Mouse (Mus musculus) adrenal gland, adult (tissue): ENCODE measurements at regions not wholly inside any gene's neighbourhood (a gene's known extent, or its start where the extent isn't known, plus 50 kb on each side); places are given as distances from the start of the nearest gene placed in this dataset.
A peak's percentile ranks its signal among the peaks of the same experiment; 100 is the strongest.
"Not testable (repeated sequence)": the region's sequence is repeated elsewhere in the genome, so short reads cannot be mapped to it uniquely, and the experiment has no call there.

ENCODE experiments used
- DNase-seq, 2 experiments: peaks; one replicate each; pipeline ENCODE4 v3.0.0; 2022 to 2023; ENCODE audit warnings: low spot score in 1 of 2; ENCODE audit not compliant: inconsistent age in 2 of 2

GRCm38 (mm10) chr6:37618990-37619389, 89.0 kb downstream of the Akr1d1 start:
- DNase-seq: no peak

DNA sequence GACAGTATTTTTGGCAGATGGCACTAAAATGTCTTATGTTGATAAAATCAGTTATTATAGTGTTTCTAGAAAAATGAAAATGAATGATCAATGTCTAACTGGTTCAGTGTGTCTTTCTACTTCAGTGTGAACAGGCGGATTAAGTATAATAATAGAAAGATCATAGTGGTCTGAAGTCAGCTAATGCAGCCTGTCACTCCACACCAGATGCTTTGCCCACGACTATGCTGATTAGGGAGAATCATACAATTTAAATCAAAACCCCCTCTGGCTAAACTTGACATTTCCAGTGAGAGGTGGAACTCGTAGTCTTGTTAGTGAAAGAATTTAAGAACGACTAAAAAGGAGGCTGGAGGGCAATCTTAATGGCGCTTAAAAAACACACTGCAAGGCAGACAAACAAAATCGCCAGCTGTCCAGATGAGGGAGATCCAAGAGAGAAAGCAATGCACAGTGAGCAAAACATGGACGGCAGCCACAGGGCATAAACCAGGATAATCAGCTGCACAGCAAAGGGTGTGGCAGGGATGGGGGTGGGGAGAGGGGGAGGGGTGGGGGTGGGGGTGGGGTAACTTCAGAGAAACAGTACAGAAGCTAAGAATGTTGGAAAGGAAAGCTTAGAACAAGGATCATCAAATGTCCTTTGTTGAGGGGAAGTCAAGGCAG, 91.5 kb downstream of the Akr1d1 start:
- DNase-seq: peak in 1 of 2 experiments; percentile 13

DNA sequence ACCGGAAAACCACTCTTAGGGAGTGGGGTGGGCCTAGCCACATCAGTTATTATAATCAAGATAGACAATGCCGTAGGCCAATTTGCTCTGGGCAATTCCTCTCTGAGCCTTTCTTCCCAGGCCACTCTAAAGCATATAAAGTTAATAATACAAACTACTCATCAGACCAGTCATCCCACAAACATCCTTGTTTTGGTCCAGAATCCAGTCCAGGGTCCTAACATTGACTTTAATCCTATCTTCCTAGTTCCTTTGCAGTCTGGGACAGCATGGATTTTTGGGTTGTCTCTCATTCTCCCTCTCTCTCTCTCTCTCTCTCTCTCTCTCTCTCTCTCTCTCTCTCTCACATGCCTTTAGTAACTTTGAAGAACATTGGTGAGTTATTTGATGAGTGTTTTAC, 92.3 kb downstream of the Akr1d1 start:
- DNase-seq: peak in 1 of 2 experiments; percentile 15

- peak in 1 of 2 experiments; percentile 30 for DNase-seq
Measured at GRCm38 (mm10) chr6:37627206-37627605, 97.2 kb downstream of the Akr1d1 start.

- DNase-seq: no peak
Measured at GRCm38 (mm10) chr6:37633948-37634347, 104.0 kb downstream of the Akr1d1 start.

DNA sequence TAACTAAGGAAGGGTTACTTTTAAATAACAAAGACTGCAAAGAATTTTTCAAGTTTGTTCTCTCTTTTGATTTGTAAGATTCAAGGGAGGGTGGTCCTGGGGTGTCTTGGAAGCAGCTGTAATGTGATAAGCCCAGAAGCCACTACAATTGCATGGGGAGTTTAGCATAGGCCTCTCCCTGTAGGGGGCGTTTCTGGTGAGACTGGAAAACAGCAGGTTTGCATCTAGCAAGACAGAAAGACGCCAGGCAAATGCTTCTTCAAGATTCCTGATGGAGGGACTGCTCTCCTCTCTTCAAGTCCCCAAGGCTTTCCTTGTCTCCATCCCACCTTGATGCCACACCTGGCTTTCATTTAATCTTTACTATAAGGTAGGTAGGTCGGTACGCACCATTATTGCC, 112.1 kb downstream of the Akr1d1 start:
- DNase-seq: no peak

DNA sequence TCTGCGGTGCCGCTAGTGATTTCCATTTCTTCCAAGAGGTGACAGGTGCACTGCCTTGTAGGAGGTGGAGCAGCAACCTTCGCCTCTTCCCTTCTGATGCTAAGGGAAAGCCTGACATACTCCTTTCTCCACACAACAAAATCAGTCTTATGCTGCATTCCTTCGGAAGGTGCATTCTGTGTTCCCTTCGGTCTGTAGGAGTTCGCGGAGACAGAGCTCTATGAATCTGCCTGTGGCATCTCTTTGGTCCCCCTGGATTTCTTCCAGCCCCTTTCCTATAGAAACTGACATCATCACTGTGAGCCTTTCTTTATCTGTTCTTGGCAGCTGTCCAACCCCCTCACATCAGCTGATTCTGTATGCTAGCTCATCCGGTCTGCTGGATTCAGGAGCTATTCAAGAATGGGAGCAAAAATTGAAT, 112.7 kb downstream of the Akr1d1 start:
- no peak for DNase-seq

GRCm38 (mm10) chr6:37643176-37643575, 113.2 kb downstream of the Akr1d1 start:
- DNase-seq: no peak

DNA sequence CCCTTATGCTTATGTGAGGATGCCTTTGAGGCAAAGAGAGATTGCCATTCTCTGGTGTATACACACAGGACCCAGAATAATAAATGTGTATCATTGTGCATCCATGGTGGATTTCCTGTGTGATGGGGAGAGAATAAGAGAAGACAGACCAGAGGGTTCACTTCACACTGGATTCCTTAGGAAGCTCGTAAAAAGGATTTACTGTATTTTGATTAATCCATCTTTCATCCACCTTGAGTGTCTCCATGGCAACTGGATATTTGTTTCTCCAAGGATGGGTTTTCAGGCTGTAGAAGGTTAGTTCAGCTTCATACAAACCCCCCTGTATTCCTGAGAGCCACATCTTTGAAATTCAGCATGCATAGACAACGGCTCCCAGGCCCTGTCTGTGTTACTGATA, 113.7 kb downstream of the Akr1d1 start:
- DNase-seq: no peak

DNA sequence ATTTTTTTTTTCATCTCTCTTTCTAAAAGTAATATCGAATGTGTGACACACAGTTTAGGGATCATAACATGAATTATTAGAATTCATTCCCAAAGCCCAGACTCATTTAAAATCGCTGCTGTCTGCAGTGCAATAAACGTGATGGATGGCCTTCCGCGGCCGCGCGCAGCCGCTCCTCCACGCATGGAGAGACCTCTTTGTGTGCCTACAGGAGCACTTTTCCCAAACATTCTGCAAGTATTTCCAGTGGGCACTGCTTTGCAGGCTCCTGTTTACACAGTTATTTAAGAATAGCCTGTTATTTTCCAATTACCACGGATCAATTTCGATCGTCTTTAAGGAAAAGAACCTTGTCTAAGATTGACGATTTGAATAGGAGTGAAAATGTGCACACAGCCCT, 115.6 kb downstream of the Akr1d1 start:
- DNase-seq: peak; percentile 29 to 55

GRCm38 (mm10) chr6:37657300-37657699, 127.3 kb downstream of the Akr1d1 start:
- DNase-seq: not testable (repeated sequence)

DNA sequence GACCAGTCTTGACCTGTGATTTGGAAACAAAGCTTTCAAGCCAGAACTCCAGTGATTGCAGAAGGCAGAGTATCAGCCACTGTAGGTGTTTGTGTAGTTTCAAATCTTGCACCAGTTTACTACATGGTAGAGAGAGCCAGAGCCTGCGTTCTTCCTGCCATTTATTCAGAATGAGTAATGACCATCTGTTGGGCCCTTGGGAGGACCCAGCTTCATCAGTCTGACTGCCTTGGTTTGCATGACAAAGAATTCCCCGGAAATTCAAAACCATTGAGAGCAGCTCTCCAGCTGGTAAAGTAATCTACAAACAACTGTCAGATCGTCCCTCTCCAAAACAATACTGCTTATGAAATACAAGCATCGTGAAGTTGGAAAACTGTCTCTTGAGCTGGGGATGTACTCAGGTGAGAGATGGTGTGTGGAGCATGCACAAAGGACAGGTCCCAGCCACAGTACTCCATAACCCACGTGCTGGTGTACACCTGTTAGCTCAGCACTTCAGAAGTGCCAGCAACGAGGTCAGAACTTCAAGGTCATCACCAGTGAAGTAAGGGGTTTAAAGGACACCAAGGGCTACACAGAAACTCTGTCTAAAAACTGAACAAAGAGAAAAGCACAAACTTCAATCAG, 128.2 kb downstream of the Akr1d1 start:
- DNase-seq: peak; percentile 6 to 45

DNA sequence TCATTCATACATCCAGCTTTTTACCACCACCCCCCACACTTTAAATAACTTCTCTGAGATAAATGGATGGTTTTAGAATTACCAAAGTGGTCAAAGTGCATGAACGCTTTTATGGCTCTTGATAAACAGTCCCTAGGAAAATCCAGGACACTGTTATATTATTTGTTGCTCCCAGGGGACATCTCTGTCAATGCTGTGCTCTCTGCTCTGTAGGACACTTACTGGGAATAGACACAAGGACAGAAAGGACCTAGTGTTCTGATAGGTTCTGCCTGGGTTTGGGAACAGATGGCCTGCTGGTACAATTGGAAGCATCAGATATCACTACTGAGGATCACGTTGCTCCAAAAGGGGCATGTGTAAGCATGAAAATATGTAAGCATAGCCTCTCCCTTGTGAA, 132.8 kb downstream of the Akr1d1 start:
- DNase-seq: no peak

DNA sequence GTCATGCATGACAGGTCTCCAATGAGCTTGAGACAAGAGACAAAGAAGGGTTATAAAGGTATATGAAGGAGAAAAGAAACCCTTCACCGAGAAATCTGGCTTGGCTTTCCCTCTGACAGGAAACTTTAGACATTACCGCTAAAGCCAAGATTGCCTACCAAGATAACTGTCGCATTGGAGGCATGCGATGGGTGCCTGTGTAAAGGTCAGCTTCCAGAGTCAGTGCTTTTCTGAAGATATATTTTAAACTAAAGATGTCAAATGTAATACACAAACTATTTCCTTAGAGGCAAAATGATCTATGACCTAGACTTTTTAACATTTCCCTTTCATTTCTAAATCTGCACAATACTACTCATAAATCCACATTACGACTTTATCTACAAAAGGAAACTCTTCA, 135.6 kb downstream of the Akr1d1 start:
- DNase-seq: peak in 1 of 2 experiments; percentile 28

DNA sequence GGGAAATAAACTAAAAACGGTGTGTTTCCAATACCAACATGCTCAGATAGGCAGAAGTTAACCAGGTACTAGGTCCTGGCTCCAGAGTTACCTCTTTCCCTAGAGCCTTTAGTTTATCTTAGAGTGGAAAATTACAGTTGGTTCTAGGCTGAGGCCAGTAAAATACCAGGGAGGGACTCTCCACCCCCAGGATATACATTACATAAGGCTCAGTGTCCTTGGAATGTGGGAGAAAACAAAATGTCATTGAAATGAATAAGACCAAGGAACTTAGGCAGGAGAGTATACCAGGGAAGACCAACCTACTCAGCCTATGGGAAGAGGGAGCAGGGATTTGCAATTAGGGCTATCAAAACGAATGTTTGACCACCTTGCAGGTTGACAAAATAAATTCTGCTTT, 139.4 kb downstream of the Akr1d1 start:
- no peak for DNase-seq

GRCm38 (mm10) chr6:37670701-37671100, 140.7 kb downstream of the Akr1d1 start:
- no peak for DNase-seq

DNA sequence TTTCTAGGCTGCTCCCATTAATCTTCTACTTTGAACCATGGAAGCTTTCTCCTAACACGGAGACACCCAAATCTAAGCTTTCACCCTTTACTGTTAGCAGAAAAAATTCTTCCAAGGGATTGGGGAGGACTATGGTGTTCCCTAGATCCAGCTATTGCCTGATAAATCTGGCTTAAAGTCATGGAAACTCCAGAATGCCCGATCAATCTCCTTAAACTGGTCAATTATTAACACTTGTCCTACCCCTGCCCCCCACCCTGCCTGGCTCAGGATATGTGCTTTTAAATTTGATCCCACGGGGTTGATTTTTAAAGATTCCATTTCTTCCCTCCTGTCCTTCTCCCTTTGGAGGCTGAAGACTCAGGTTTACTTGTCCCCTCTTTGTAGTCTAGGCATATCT, 149.9 kb downstream of the Akr1d1 start:
- DNase-seq: no peak

DNA sequence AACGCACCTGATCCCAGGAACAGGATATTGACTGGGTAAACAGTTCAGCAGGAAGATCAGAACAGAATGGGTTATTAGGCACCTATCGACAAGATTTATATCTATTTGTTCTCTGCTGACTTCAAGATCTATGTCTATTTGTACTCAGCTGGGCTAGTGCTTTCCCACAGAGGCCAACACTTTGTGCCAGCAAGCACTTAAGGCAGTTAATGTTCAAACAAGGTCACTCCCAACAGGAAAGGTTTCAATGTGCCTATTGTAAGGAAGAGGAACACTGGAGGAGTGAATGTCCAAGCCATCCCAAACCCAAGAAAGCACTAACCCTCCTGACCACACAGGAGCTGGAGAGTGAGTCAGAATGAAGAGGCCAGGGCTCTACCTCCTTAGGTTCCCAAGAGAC, 151.4 kb downstream of the Akr1d1 start:
- not testable (repeated sequence) for DNase-seq

DNA sequence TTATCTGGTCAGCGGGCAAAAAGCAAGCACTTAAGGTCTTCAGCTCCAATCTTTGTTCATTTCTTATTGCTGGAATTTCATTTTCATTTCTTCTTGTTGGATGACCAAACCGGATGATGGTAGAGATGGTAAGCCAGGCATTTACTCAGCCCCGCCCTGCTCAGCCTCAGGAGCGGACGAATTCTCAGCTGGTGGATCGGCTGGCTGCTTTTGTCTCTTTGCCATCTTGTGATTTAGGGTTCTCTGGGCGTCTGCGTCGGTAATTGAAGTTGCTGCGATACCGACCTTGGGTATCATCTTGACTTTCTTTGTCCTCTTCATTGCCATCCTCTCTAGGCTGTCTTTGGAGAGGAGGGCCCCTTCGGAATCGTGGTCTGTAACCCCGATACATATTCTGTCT, 156.1 kb downstream of the Akr1d1 start:
- no peak for DNase-seq

- DNase-seq: no peak
Measured at GRCm38 (mm10) chr6:37688866-37689617, 159.1 kb downstream of the Akr1d1 start.

GRCm38 (mm10) chr6:37689696-37690095, 159.7 kb downstream of the Akr1d1 start:
- no peak for DNase-seq

DNA sequence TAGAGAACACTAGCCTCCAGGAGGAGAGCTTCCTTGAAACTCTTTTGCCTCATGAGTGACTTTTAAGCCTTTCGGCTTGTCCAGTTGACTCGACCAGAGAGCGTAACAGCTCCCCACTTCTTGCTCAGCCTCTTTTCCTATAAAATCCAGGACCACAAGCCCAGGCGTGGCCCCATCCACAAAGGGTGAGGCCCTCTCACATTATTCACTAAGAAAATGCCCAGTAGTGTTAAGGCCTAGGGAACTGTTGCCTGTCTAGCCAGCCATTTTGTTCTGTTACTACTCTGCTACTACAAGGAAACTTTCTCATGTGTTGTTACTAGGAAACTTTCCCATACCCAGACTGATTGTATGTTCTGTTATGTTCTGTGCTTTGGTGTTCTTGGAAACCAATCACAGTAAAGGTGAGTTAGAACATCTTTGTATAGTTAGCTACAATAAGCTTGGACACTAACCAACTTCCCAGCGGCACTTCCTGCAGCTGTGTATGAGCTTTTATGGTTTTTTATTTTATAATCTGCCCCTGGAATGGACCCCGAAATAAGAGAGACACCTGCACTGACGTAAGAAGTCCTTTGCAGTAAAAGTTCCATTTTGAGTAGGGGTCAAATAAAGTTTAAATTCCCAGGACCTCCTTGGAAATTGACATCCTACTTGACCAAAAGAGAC, 162.1 kb downstream of the Akr1d1 start:
- no peak for DNase-seq
